Mouse (Mus musculus) hindbrain, embryonic 13.5 days (tissue): ENCODE results near the gene Sgpl1. TPM values are rescaled to one million over a fixed set of nuclear protein-coding genes. Genes with fewer than 3 reads are reported as not detected.

ENCODE experiments used
- ATAC-seq: fragments of 200-750 bp; cut with Nextera tagmentation; 2 replicates; pipeline ENCODE4 v1.8.0; 2017; ENCODE audit warnings: moderate TSS enrichment; ENCODE audit not compliant: low FRiP score
- H3K27ac ChIP-seq: fragments of 300-500 bp; sonication (generic); 2 replicates; pipeline ENCODE4 v1.5.1; 2015; ENCODE audit warnings: inconsistent platforms, mild to moderate bottlenecking, moderate library complexity
- H3K27me3 ChIP-seq: fragments of 300-500 bp; sonication (generic); 2 replicates; pipeline ENCODE4 v1.6.1; 2015; ENCODE audit warnings: mild to moderate bottlenecking, inconsistent platforms
- H3K36me3 ChIP-seq: fragments of 300-500 bp; sonication (generic); 2 replicates; pipeline ENCODE4 v1.6.1; 2015; ENCODE audit warnings: mild to moderate bottlenecking, inconsistent platforms
- H3K4me1 ChIP-seq: fragments of 300-500 bp; sonication (generic); replicated peaks from 2 replicates; pipeline ENCODE4 v1.6.1; 2015; ENCODE audit warnings: inconsistent platforms
- H3K4me2 ChIP-seq: fragments of 300-500 bp; sonication (generic); 2 replicates; pipeline ENCODE4 v1.6.1; 2015; ENCODE audit warnings: inconsistent platforms, mild to moderate bottlenecking, moderate library complexity
- H3K4me3 ChIP-seq: fragments of 300-500 bp; sonication (generic); 2 replicates; pipeline ENCODE4 v1.5.1; 2015; ENCODE audit warnings: mild to moderate bottlenecking, inconsistent platforms
- H3K9ac ChIP-seq: fragments of 300-500 bp; sonication (generic); 2 replicates; pipeline ENCODE4 v1.6.1; 2015; ENCODE audit warnings: mild to moderate bottlenecking, inconsistent platforms
- H3K9me3 ChIP-seq: fragments of 300-500 bp; sonication (generic); 2 replicates; pipeline ENCODE4 v1.6.1; 2016; ENCODE audit warnings: inconsistent platforms
- WGBS: fragments of 180-500 bp; shearing (Covaris S2); methylation state at CpG from one replicate; pipeline ENCODE4 v1.1.7; 2015; 5-methylcytosine and 5-hydroxymethylcytosine counted together
- polyA plus RNA-seq: library from polyadenylated mRNA; unstranded; fragments of >200 nt; fragmentation: Nextera tagmentation; extraction: Ambion mirVana; gene quantifications from 2 replicates; pipeline ENCODE4 v1.2.1, GENCODE M21; 2015

Sgpl1 gene
- polyA plus RNA-seq, 1 experiment from 2014 or later: 66.8 TPM

- Histone ChIP-seq H3K4me1 (peaks cover 9% of the 10 kb centered on the region), H3K4me3 (no peak overlapping the region), H3K4me2 (no peak overlapping the region), H3K27ac (no peak overlapping the region), H3K9me3 (no peaks in the 10 kb centered on the region), H3K9ac (no peak overlapping the region), H3K36me3 (no peaks in the 10 kb centered on the region), H3K27me3 (peaks cover 5% of the 10 kb centered on the region)
- no peak for ATAC-seq
- WGBS: 96% methylated on average over 3 of the region's 3 CpGs
Measured at GRCm38 (mm10) chr10:61075607-61076006, 71.9 kb downstream of the Sgpl1 start.

- H3K9ac ChIP-seq: no peak overlapping the region
- no peak overlapping the region for H3K27ac ChIP-seq
- H3K4me2 ChIP-seq: no peak overlapping the region
- H3K4me1 ChIP-seq: peaks cover 5% of the 10 kb centered on the region; the same call in 1 of the 2 replicates
- no peaks in the 10 kb centered on the region for H3K36me3 ChIP-seq
- H3K9me3 ChIP-seq: no peaks in the 10 kb centered on the region
- 8% methylated on average over 1 of the region's 1 CpGs for WGBS
- no peak overlapping the region for H3K4me3 ChIP-seq
- peaks cover 5% of the 10 kb centered on the region for H3K27me3 ChIP-seq
- ATAC-seq: no peak
Measured at GRCm38 (mm10) chr10:61074643-61075042, 72.9 kb downstream of the Sgpl1 start.

- no peak for ATAC-seq
- no peak overlapping the region for H3K4me3 ChIP-seq
- no peaks in the 10 kb centered on the region for H3K9me3 ChIP-seq
- peaks cover 17% of the 10 kb centered on the region for H3K4me1 ChIP-seq
- 18% methylated on average over 16 of the region's 16 CpGs for WGBS
- H3K27ac ChIP-seq: no peak overlapping the region
- H3K4me2 ChIP-seq: no peak overlapping the region
- H3K36me3 ChIP-seq: no peaks in the 10 kb centered on the region
- H3K27me3 ChIP-seq: peaks cover 5% of the 10 kb centered on the region
- H3K9ac ChIP-seq: no peak overlapping the region
Measured at GRCm38 (mm10) chr10:61072324-61072723, 75.2 kb downstream of the Sgpl1 start.

GRCm38 (mm10) chr10:61069248-61069647 lies 78.3 kb downstream of the Sgpl1 start:
- 8% methylated on average over 13 of the region's 13 CpGs for WGBS
- no peak; the same call in none of the 2 replicates for ATAC-seq
- no peak overlapping the region for H3K27ac ChIP-seq
- H3K4me2 ChIP-seq: peak overlapping the region; percentile 26
- no peaks in the 10 kb centered on the region for H3K36me3 ChIP-seq
- no peak overlapping the region for H3K4me3 ChIP-seq
- no peak overlapping the region for H3K9ac ChIP-seq
- peaks cover 29% of the 10 kb centered on the region for H3K4me1 ChIP-seq
- H3K27me3 ChIP-seq: peaks cover 11% of the 10 kb centered on the region
- no peaks in the 10 kb centered on the region for H3K9me3 ChIP-seq

GRCm38 (mm10) chr10:61068436-61069192 lies 78.9 kb downstream of the Sgpl1 start:
- Histone ChIP-seq H3K4me3 (no peak overlapping the region), H3K27ac (no peak overlapping the region), H3K36me3 (no peaks in the 10 kb centered on the region), H3K27me3 (peaks cover 13% of the 10 kb centered on the region), H3K4me1 (peaks cover 32% of the 10 kb centered on the region), H3K9me3 (no peaks in the 10 kb centered on the region), H3K4me2 (0 out of 2 replicates have a peak overlapping the region, but pooled peaks have one; percentile 26), H3K9ac (no peak overlapping the region)
- no peak; the same call in 1 of the 2 replicates for ATAC-seq
- WGBS: 4% methylated on average over 8 of the region's 8 CpGs

- Histone ChIP-seq H3K9me3 (no peaks in the 10 kb centered on the region), H3K4me2 (no peak overlapping the region), H3K9ac (no peak overlapping the region), H3K27me3 (0 out of 2 replicates have a peak, but pooled peaks cover 9% of the 10 kb centered on the region), H3K36me3 (no peaks in the 10 kb centered on the region), H3K4me3 (no peak overlapping the region), H3K27ac (no peak overlapping the region), H3K4me1 (peaks cover 28% of the 10 kb centered on the region)
- 0 out of 2 replicates have a peak, but pooled peaks have one; percentile 25 for ATAC-seq
- WGBS: 63% methylated on average over 13 of the region's 13 CpGs
Measured at GRCm38 (mm10) chr10:61065287-61066005, 82.1 kb downstream of the Sgpl1 start.

- Histone ChIP-seq H3K27ac (no peak overlapping the region), H3K4me2 (no peak overlapping the region), H3K36me3 (no peaks in the 10 kb centered on the region), H3K9me3 (no peaks in the 10 kb centered on the region), H3K27me3 (0 out of 2 replicates have a peak, but pooled peaks cover 9% of the 10 kb centered on the region), H3K9ac (no peak overlapping the region), H3K4me3 (no peak overlapping the region), H3K4me1 (peaks cover 31% of the 10 kb centered on the region)
- no peak for ATAC-seq
- WGBS: 13% methylated on average over 8 of the region's 8 CpGs
Measured at GRCm38 (mm10) chr10:61064635-61065034, 82.9 kb downstream of the Sgpl1 start.

- WGBS: 64% methylated on average over 10 of the region's 10 CpGs
- Histone ChIP-seq H3K4me3 (no peak overlapping the region), H3K9ac (no peak overlapping the region), H3K4me2 (no peak overlapping the region), H3K36me3 (no peaks in the 10 kb centered on the region), H3K27ac (no peak overlapping the region), H3K9me3 (no peaks in the 10 kb centered on the region), H3K27me3 (0 out of 2 replicates have a peak, but pooled peaks cover 9% of the 10 kb centered on the region), H3K4me1 (peaks cover 25% of the 10 kb centered on the region)
- ATAC-seq: no peak
Measured at GRCm38 (mm10) chr10:61063271-61063864, 84.1 kb downstream of the Sgpl1 start.

GRCm38 (mm10) chr10:61059543-61060110 lies 87.9 kb downstream of the Sgpl1 start:
- Histone ChIP-seq H3K4me3 (no peak overlapping the region), H3K9ac (no peak overlapping the region), H3K27ac (no peak overlapping the region), H3K4me2 (no peak overlapping the region), H3K9me3 (peaks cover 3% of the 10 kb centered on the region; the same call in 1 of the 2 replicates), H3K27me3 (0 out of 2 replicates have a peak, but pooled peaks cover 5% of the 10 kb centered on the region), H3K4me1 (peaks cover 12% of the 10 kb centered on the region), H3K36me3 (no peaks in the 10 kb centered on the region)
- no peak; the same call in 1 of the 2 replicates for ATAC-seq
- WGBS: 36% methylated on average over 6 of the region's 6 CpGs

GRCm38 (mm10) chr10:61059101-61059500 lies 88.4 kb downstream of the Sgpl1 start:
- ATAC-seq: no peak
- Histone ChIP-seq H3K4me2 (no peak overlapping the region), H3K4me1 (peaks cover 10% of the 10 kb centered on the region), H3K9me3 (peaks cover 3% of the 10 kb centered on the region; the same call in 1 of the 2 replicates), H3K9ac (no peak overlapping the region), H3K27ac (no peak overlapping the region), H3K4me3 (no peak overlapping the region), H3K36me3 (no peaks in the 10 kb centered on the region), H3K27me3 (0 out of 2 replicates have a peak, but pooled peaks cover 2% of the 10 kb centered on the region)
- WGBS: no CpG with 5 or more reads among the region's 1 CpGs

GRCm38 (mm10) chr10:61056661-61057060 lies 90.8 kb downstream of the Sgpl1 start:
- H3K4me2 ChIP-seq: no peak overlapping the region
- H3K36me3 ChIP-seq: no peaks in the 10 kb centered on the region
- no peak overlapping the region for H3K4me3 ChIP-seq
- ATAC-seq: no peak
- no peak overlapping the region for H3K27ac ChIP-seq
- no peak overlapping the region for H3K9ac ChIP-seq
- peaks cover 3% of the 10 kb centered on the region; the same call in 1 of the 2 replicates for H3K9me3 ChIP-seq
- peaks cover 8% of the 10 kb centered on the region for H3K4me1 ChIP-seq
- WGBS: 94% methylated on average over 7 of the region's 7 CpGs
- peaks cover 20% of the 10 kb centered on the region for H3K27me3 ChIP-seq
